Mouse (Mus musculus) hindbrain, embryonic 10.5 days (tissue): ENCODE measurements around the gene Exosc6. TPM values are rescaled to one million over a fixed set of nuclear protein-coding genes. Genes with fewer than 3 reads are reported as not detected.

Source experiments
- polyA plus RNA-seq: library from polyadenylated mRNA; unstranded; fragments of >200 nt; fragmentation: Nextera tagmentation; extraction: Ambion mirVana; gene quantifications from 2 replicates; pipeline ENCODE4 v1.2.1, GENCODE M21; 2016

Exosc6 gene
- polyA plus RNA-seq, 1 experiment from 2014 or later = 17.0 TPM

Other genes with a start within 250 kb of the Exosc6 start
- 70.0 and 75.6 TPM in 2 replicates for gene Cog4, start 209.7 kb upstream of the Exosc6 start, polyA plus RNA-seq
- gene Sf3b3, start 209.6 kb upstream of the Exosc6 start, polyA plus RNA-seq = 185 and 217 TPM in 2 replicates
- 11.3 and 12.4 TPM in 2 replicates for gene Fuk, start 153.9 kb upstream of the Exosc6 start, polyA plus RNA-seq
- 27.0 and 27.1 TPM in 2 replicates for gene St3gal2, start 136.4 kb upstream of the Exosc6 start, polyA plus RNA-seq
- 22.2 and 25.2 TPM in 2 replicates for gene Ddx19a, start 58.5 kb upstream of the Exosc6 start, polyA plus RNA-seq
- gene Ddx19b, start 24.6 kb upstream of the Exosc6 start, polyA plus RNA-seq = 8.0 and 10.7 TPM in 2 replicates
- gene Aars, start 23.2 kb upstream of the Exosc6 start, polyA plus RNA-seq = 76.2 TPM in 2 replicates
- gene Clec18a, start 36.1 kb downstream of the Exosc6 start, polyA plus RNA-seq = 1.3 and 1.5 TPM in 2 replicates
- 10.4 and 10.8 TPM in 2 replicates for gene Pdpr, start 38.3 kb downstream of the Exosc6 start, polyA plus RNA-seq
- 62.3 and 64.5 TPM in 2 replicates for gene Glg1, start 202.9 kb downstream of the Exosc6 start, polyA plus RNA-seq
- 77.6 and 100.0 TPM in 2 replicates for gene Rfwd3, start 243.9 kb downstream of the Exosc6 start, polyA plus RNA-seq